8 mouse cellular contexts compared by ENCODE assay signal in the genomic region with DNA sequence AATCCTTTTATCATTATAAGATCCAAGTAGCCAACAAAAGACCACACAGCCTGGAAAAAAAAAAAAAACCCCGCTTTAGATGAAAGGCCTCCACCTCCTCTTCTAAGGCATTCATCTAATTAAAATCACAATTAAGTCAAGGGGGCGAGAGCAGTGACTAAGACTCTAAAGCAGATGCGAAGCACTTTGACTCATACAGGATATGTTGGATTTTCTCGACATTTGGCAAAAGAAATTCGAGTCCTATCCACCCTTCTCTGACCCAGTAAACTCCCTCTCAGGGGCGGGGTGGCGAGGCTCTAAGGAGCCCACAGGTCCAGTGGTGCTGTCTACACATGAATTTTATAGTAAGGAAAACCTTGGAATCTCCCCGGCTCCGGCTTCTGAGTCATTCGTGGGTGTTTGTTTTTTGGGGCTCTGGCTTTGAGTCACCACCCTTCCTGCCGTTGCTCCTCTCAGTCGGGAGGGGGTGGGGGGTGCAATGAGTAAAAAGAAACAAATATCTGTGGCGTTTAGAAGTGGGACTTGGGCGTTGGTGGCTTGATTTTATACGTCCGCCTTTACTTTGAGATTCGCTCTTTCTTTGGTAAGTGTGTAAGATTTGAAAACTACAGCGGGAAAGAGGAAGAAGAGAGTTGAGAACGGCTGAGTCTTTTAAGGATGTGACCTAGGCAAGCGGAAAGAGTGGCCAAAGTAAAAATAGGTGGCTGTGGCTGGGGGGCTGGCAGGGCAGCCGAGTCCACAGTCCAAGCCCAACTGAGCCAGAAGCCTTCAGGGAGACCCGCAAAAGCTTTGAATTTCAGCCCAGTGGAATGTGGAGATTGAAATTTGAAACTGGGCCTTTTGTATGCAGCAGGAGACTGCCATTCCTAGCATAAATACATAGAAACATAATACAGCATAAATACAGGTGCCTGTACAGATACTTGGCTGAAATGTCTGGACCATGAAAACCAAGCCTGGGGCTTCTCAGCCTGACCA.
A peak's percentile ranks its signal among the peaks of the same experiment; 100 is the strongest.
DNase-seq lines count a peak whose midpoint lies in the region; ATAC-seq lines count a peak whose summit lies in the region.

No protein-coding gene starts in this region.

- peak overlapping the region; percentile 63 for H3K4me2 ChIP-seq in embryonic facial prominence, embryonic 12.5 days (replicated peaks)
- peak overlapping the region; percentile 71 for H3K4me2 ChIP-seq in limb, embryonic 13.5 days (replicated peaks)
- H3K4me2 ChIP-seq in midbrain, embryonic 14.5 days (ENCODE audit: low read length), result peak overlapping the region; percentile 50

- DNase-seq in cerebellum, postnatal 14 days, result peak; percentile 11 to 16
- no peak for DNase-seq in cerebellum, adult 11 months
- peak; percentile 81 to 84 for DNase-seq in heart, adult 18-20 months
- peak; percentile 30 for DNase-seq in kidney, adult 18-20 months
- DNase-seq in midbrain, embryonic 14.5 days, result peak; percentile 35
- peak; percentile 57 for DNase-seq in splenic B cell, adult 2 months (ENCODE audit: low read depth, low spot score)

- H3K4me3 ChIP-seq in embryonic facial prominence, embryonic 12.5 days, result peak overlapping the region; percentile 24
- peak overlapping the region; percentile 36 for H3K4me3 ChIP-seq in limb, embryonic 13.5 days
- H3K4me3 ChIP-seq in midbrain, embryonic 14.5 days (replicated peaks; ENCODE audit: low read depth, low read length), result peak overlapping the region; percentile 14

- H3K4me1 ChIP-seq in embryonic facial prominence, embryonic 12.5 days, result peaks cover 19% of the 10 kb centered on the region
- H3K4me1 ChIP-seq in limb, embryonic 13.5 days, result peaks cover 25% of the 10 kb centered on the region
- H3K4me1 ChIP-seq in midbrain, embryonic 14.5 days (ENCODE audit: control insufficient read depth, insufficient read depth, low read length), result peaks cover 14% of the 10 kb centered on the region

- H3K27ac ChIP-seq in embryonic facial prominence, embryonic 12.5 days, result peak overlapping the region; percentile 67
- H3K27ac ChIP-seq in limb, embryonic 13.5 days, result peak overlapping the region; percentile 39; the same call in 1 of the 2 replicates
- no peak overlapping the region for H3K27ac ChIP-seq in midbrain, embryonic 14.5 days (replicated peaks; ENCODE audit: low read depth, low read length)

- H3K9ac ChIP-seq in embryonic facial prominence, embryonic 12.5 days, result 0 out of 2 replicates have a peak overlapping the region, but pooled peaks have one; percentile 5
- H3K9ac ChIP-seq in limb, embryonic 13.5 days, result peak overlapping the region; percentile 55; the same call in 1 of the 2 replicates
- H3K9ac ChIP-seq in midbrain, embryonic 14.5 days (replicated peaks; ENCODE audit: low read length), result no peak overlapping the region; the same call in 1 of the 2 replicates

- H3K27me3 ChIP-seq in embryonic facial prominence, embryonic 12.5 days, result no peaks in the 10 kb centered on the region
- no peaks in the 10 kb centered on the region for H3K27me3 ChIP-seq in limb, embryonic 13.5 days
- H3K27me3 ChIP-seq in midbrain, embryonic 14.5 days (ENCODE audit: control insufficient read depth, insufficient read depth, low read length), result no peaks in the 10 kb centered on the region
- no peaks in the 10 kb centered on the region for H3K27me3 ChIP-seq in splenic B cell, adult 2 months (ENCODE audit: control insufficient read depth, insufficient read depth, low read length, poor library complexity, severe bottlenecking)

- ATAC-seq in embryonic facial prominence, embryonic 12.5 days (ENCODE audit: insufficient number of reproducible peaks, insufficient read depth, low FRiP score, low TSS enrichment), result peak; percentile 71; the same call in 1 of the 2 replicates
- ATAC-seq in limb, embryonic 13.5 days (ENCODE audit: low FRiP score, low read depth), result peak; percentile 55
- peak; percentile 31; the same call in 1 of the 2 replicates for ATAC-seq in midbrain, embryonic 14.5 days (ENCODE audit: low FRiP score, low TSS enrichment)

- WGBS in embryonic facial prominence, embryonic 12.5 days, result 4% methylated on average over 22 of the region's 22 CpGs
- WGBS in limb, embryonic 13.5 days, result 3% methylated on average over 22 of the region's 22 CpGs
- WGBS in midbrain, embryonic 14.5 days, result 5% methylated on average over 22 of the region's 22 CpGs

- no peaks in the 10 kb centered on the region for H3K36me3 ChIP-seq in embryonic facial prominence, embryonic 12.5 days
- H3K36me3 ChIP-seq in limb, embryonic 13.5 days, result no peaks in the 10 kb centered on the region
- no peaks in the 10 kb centered on the region for H3K36me3 ChIP-seq in midbrain, embryonic 14.5 days (ENCODE audit: control insufficient read depth, insufficient read depth, low read length)
- no peaks in the 10 kb centered on the region for H3K36me3 ChIP-seq in splenic B cell, adult 2 months (ENCODE audit: control insufficient read depth, insufficient read depth, low read length, poor library complexity, severe bottlenecking)

- no peaks in the 10 kb centered on the region for H3K9me3 ChIP-seq in embryonic facial prominence, embryonic 12.5 days
- H3K9me3 ChIP-seq in limb, embryonic 13.5 days, result no peaks in the 10 kb centered on the region
- no peaks in the 10 kb centered on the region for H3K9me3 ChIP-seq in midbrain, embryonic 14.5 days (ENCODE audit: control insufficient read depth, low read length)
